Mouse (Mus musculus) intestine, embryonic 16.5 days (tissue): ENCODE results near the gene Klhl5. TPM values are rescaled to one million over a fixed set of nuclear protein-coding genes. Genes with fewer than 3 reads are reported as not detected.

Source experiments
- ATAC-seq: fragments of 200-750 bp; cut with Nextera tagmentation; 2 replicates; pipeline ENCODE4 v1.8.0; 2017; ENCODE audit warnings: moderate TSS enrichment, moderate library complexity
- H3K27ac ChIP-seq: fragments of 300-500 bp; sonication (generic); 2 replicates; pipeline ENCODE4 v1.5.1; 2014; ENCODE audit warnings: mild to moderate bottlenecking, low read length
- H3K27me3 ChIP-seq: fragments of 300-500 bp; sonication (generic); replicated peaks from 2 replicates; pipeline ENCODE4 v1.6.1; 2014; ENCODE audit warnings: low read length, control low read depth, mixed read lengths; ENCODE audit not compliant: control insufficient read depth, insufficient read depth
- H3K36me3 ChIP-seq: fragments of 300-500 bp; sonication (generic); 2 replicates; pipeline ENCODE4 v1.6.1; 2014; ENCODE audit warnings: low read length, control low read depth; ENCODE audit not compliant: control insufficient read depth, insufficient read depth
- H3K4me1 ChIP-seq: fragments of 300-500 bp; sonication (generic); 2 replicates; pipeline ENCODE4 v1.6.1; 2014; ENCODE audit warnings: low read length, control low read depth, mixed read lengths; ENCODE audit not compliant: control insufficient read depth, insufficient read depth
- H3K4me2 ChIP-seq: fragments of 300-500 bp; sonication (generic); 2 replicates; pipeline ENCODE4 v1.6.1; 2014; ENCODE audit warnings: low read depth, low read length, control low read depth
- H3K4me3 ChIP-seq: fragments of 300-500 bp; sonication (generic); 2 replicates; pipeline ENCODE4 v1.5.1; 2014; ENCODE audit warnings: mild to moderate bottlenecking, low read length
- H3K9ac ChIP-seq: fragments of 300-500 bp; sonication (generic); 2 replicates; pipeline ENCODE4 v1.6.1; 2014; ENCODE audit warnings: low read depth, low read length
- H3K9me3 ChIP-seq: fragments of 300-500 bp; sonication (generic); 2 replicates; pipeline ENCODE4 v1.6.1; 2016; ENCODE audit warnings: low read length, control low read depth; ENCODE audit not compliant: control insufficient read depth
- WGBS: fragments of 180-500 bp; shearing (Covaris S2); extraction: QIAGEN DNeasy Blood & Tissue Kit; methylation state at CpG from one replicate; pipeline ENCODE4 v1.1.7; 2014; 5-methylcytosine and 5-hydroxymethylcytosine counted together
- polyA plus RNA-seq: library from polyadenylated mRNA; unstranded; fragments of >200 nt; fragmentation: Nextera tagmentation; extraction: Ambion mirVana; gene quantifications from 2 replicates; pipeline ENCODE4 v1.2.1, GENCODE M21; 2015

Klhl5 gene
- polyA plus RNA-seq, 1 experiment from 2014 or later = 4.0 TPM

DNA sequence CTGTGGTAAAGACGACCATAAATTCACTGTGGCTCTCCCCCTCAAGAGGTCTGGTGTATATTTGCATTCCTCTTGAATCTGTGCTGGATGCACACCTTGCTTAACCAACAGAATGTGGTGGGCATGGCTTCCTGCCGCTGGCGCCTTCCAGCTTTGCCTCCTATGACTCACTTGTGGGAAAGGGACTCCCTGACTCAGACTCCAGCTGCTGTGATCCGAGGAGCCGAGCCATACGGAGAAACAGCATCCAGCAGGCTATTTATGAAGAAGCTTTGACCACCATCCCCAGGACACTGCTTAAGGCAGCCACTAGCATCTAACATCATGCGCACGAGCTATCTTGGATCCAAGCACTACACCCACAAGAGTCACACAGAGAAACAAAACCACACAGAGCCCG lies 87.1 kb downstream of the Klhl5 start:
- H3K4me1 ChIP-seq = no peaks in the 10 kb centered on the region
- no peak overlapping the region for H3K27ac ChIP-seq
- H3K27me3 ChIP-seq = no peaks in the 10 kb centered on the region
- H3K4me3 ChIP-seq = no peak overlapping the region
- no peak overlapping the region for H3K9ac ChIP-seq
- no peak for ATAC-seq
- H3K4me2 ChIP-seq = no peak overlapping the region
- WGBS = 85% methylated on average over 9 of the region's 9 CpGs
- no peaks in the 10 kb centered on the region for H3K9me3 ChIP-seq
- H3K36me3 ChIP-seq = no peaks in the 10 kb centered on the region

DNA sequence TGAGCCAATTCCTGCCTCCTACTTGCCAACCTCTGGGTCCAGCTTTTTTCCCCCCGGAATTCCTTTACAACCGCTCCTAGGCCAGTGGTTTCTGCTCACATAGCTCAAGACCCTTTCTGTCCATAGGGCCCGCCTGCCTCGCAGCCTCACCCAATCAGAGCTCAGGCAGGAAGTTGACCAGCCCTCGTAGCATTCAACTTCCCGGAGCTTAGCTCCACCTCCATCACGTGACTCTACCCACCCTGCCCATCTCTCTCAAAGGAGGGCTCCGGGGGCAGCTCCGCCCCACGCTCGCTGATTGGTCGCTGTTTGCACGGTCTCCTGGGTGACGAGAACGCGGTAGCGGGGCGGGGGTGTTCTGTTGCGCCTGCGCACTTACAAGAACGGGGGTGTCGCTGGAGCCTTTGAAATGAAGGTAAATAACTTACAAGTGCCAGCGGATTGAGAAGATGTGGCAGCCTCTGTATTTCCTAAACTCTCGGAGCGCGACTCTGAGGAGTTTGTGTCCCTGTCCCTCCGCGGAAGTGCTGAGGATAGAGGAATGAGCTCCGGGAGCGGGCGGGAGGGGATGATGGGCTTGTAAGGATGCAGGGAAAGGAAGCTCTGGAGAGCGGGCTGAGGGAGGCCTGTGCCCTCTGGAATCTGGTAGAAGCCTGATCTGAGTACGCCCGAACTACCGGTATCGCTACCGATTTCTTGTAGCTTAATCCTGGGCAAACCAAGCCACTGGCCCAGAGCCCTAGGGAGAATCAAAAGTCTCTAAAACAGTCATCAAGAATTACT lies 92.2 kb downstream of the Klhl5 start, which contains the start of gene Wdr19:
Gene Wdr19, plus strand, starts transcription at position 351 of the 783 bp plus-strand sequence.
- peaks cover 5% of the 10 kb centered on the region; the same call in 1 of the 2 replicates for H3K4me1 ChIP-seq
- H3K9me3 ChIP-seq = no peaks in the 10 kb centered on the region
- H3K27me3 ChIP-seq = no peaks in the 10 kb centered on the region
- ATAC-seq = peak; percentile 100
- peak within 1 kb of the TSS; percentile 63 for H3K4me3 ChIP-seq
- H3K4me2 ChIP-seq = peak within 1 kb of the TSS; percentile 74
- under 1% methylated on average over 37 of the region's 37 CpGs for WGBS
- peak within 1 kb of the TSS; percentile 71 for H3K9ac ChIP-seq
- peak within 1 kb of the TSS; percentile 31 for H3K27ac ChIP-seq
- no peaks in the 10 kb centered on the region for H3K36me3 ChIP-seq

DNA sequence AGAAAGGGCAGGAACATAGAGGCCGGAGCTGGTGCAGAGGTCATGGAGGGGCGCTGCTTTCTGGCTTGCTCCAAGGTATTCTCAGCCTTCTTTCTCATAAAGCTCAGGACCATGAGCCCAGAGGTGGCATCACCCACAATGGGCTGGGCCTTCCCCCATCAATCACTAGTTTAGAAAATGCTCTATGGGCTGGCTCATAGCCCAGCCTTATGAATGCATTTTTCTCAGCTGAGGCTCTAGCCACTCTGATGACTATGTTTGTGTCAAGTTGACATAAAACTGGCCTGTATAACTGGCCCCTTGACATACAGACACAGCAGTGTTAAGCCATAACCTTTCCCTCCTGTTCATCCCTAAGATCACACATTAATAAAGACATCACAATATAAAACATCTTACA lies 97.4 kb downstream of the Klhl5 start:
- Histone ChIP-seq H3K27me3 (no peaks in the 10 kb centered on the region), H3K27ac (no peak overlapping the region), H3K4me2 (no peak overlapping the region), H3K4me3 (no peak overlapping the region), H3K9me3 (no peaks in the 10 kb centered on the region), H3K4me1 (peaks cover 5% of the 10 kb centered on the region; the same call in 1 of the 2 replicates), H3K36me3 (no peaks in the 10 kb centered on the region), H3K9ac (no peak overlapping the region)
- 91% methylated on average over 2 of the region's 2 CpGs for WGBS
- ATAC-seq = no peak

DNA sequence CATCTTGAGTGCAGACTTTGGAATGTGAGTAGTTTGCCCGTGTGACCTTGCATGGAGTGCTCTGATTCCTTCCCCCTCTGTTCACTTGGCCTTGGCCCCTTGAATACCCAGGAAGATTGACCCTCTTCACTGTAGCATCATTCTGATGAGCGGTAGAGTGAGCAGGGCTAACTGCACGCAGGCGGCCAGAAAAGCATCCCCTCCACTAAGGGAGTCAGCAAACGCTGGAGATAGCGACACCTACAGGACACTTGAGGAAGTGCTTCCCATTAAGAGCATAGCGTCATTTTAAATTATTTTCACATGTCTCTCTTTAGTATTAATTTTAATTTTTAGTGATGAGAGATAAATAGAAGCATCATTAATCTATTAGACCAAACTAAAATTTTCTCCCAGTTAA lies 106.0 kb downstream of the Klhl5 start:
- H3K27ac ChIP-seq = no peak overlapping the region
- H3K9me3 ChIP-seq = no peaks in the 10 kb centered on the region
- H3K4me2 ChIP-seq = no peak overlapping the region
- no peaks in the 10 kb centered on the region for H3K27me3 ChIP-seq
- no peak for ATAC-seq
- H3K4me3 ChIP-seq = no peak overlapping the region
- H3K9ac ChIP-seq = no peak overlapping the region
- 23% methylated on average over 7 of the region's 7 CpGs for WGBS
- H3K4me1 ChIP-seq = no peaks in the 10 kb centered on the region
- H3K36me3 ChIP-seq = no peaks in the 10 kb centered on the region

Other genes with a start within 250 kb of the Klhl5 start
- gene Tlr1, start 174.0 kb upstream of the Klhl5 start, polyA plus RNA-seq = 1.3 TPM in 2 replicates
- 0.54 and 1.1 TPM in 2 replicates for gene Tlr6, start 147.4 kb upstream of the Klhl5 start, polyA plus RNA-seq
- 38.5 and 38.8 TPM in 2 replicates for gene Fam114a1, start 137.5 kb upstream of the Klhl5 start, polyA plus RNA-seq
- 1.5 and 2.1 TPM in 2 replicates for gene Tmem156, start 15.4 kb upstream of the Klhl5 start, polyA plus RNA-seq
- gene Wdr19, start 92.2 kb downstream of the Klhl5 start, polyA plus RNA-seq = 4.3 and 4.5 TPM in 2 replicates
- 50.7 and 63.4 TPM in 2 replicates for gene Rfc1, start 228.1 kb downstream of the Klhl5 start, polyA plus RNA-seq
- gene Klb, start 240.8 kb downstream of the Klhl5 start, polyA plus RNA-seq = 2.9 and 4.0 TPM in 2 replicates